Mouse (Mus musculus) colon, adult 2 months (tissue): ENCODE results near the gene Olfr584. TPM values are rescaled to one million over a fixed set of nuclear protein-coding genes. Genes with fewer than 3 reads are reported as not detected.

Experiments
- polyA plus RNA-seq: library from polyadenylated mRNA; depleted of rRNA; stranded (reverse); fragments of >200 nt; gene quantifications from 2 replicates; pipeline ENCODE4 v1.2.3, GENCODE M21; 2012; rRNA removed

Olfr584 gene
- not detected in 2 replicates for polyA plus RNA-seq

DNA sequence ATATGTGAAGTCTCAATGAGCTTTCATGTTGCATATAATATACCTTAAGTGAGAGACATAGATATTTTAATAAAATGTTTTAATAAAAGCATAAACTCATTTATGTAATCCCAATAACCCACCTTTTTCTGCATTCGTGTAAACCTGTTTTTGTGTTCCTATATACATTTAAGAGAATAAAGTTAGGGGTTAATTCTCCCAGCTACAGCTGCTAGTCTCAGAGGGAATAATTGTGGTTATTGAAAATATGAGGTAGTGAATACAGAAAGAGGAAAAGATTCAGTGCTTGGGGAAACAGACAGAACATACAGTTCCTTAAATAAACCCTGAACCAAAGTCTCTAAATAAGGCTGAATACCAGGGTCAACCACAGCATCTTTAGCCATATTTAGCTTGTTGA, at the start of gene Olfr584:
Gene Olfr584 (plus strand): TSS at position 301 of the 400 bp plus-strand sequence.

DNA sequence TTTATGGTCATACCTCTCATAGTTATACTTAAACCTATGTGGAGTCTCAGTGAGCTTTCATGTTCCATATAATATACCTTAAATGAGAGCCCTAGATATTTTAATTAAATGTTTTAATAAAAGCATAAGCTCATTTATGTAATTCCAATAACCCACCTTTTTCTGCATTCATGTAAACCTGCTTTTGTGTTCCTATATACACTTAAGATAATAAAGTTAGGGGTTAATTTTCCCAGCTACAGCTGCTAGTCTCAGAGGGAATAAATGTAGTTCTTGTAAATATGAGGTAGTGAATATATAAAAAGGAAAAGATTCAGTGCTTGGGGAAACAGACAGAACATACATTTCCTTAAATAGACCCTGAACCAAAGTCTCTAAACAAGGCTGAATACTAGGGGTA, 44.0 kb upstream of the Olfr584 start, which contains the start of gene Olfr582:
Gene Olfr582 (plus strand): TSS at position 301 of the 400 bp plus-strand sequence.

DNA sequence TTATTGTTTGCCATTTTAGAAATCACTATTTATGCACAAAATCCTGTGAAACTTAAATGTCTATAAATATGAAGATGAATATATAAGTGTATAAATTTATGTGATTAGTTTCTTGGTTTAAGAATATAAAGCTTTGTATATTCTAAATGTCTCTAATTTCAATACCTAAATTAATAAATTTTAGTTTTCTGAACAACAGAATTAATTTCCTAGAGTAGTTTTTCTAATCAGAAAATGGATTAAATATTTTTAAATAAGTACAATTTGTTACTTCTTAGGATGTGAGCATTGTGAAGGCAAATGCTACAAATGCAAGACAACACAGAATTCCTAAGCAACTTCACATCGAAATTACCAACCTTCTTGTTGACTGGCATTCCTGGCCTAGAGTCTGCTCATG, 30.7 kb upstream of the Olfr584 start, which contains the start of gene Olfr583:
Gene Olfr583 (plus strand): TSS at position 301 of the 400 bp plus-strand sequence.

DNA sequence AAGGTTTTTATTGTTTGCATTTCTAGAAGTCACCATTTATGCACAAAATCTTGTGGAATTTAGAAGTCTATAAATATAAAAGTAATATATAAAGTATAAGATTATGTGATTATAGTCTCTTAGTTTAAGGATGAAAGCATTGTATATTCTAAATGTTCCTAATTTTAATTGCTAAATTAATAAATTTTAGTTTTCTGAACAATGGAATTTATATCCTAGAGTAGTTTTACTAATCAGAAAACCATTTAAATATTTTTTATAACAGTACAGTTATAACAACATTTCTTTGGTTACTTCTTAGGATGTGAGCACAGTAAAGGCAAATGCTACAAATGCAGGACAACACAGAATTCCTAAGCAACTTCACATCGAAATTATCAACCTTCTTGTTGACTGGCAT, 15.7 kb downstream of the Olfr584 start, which contains the start of gene Olfr585:
Gene Olfr585 (plus strand): TSS at position 301 of the 400 bp plus-strand sequence.

DNA sequence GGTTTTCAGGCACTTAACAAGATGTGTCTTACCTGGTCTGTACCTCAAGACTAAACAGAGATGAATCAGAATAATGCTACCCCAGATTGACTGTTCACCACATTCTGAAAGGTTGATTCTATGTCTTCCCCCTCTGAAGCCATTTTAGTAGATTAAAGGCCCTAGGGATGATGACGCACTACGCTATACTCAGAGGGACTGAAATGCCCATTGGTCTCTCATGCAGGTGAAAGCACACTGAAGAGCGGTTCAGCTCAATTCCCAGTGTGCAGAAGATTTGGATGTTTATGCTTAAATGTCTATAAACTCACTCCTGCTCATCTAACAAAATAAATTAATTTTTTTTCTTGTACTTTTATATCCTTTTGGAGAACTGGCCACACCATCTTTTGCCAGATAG, 43.9 kb downstream of the Olfr584 start, which contains the start of gene Olfr586:
Gene Olfr586 (minus strand): TSS at position 101 of the 400 bp plus-strand sequence.

Other genes with a start within 250 kb of the Olfr584 start
- gene Olfr566, start 223.1 kb upstream of the Olfr584 start, polyA plus RNA-seq: not detected in 2 replicates
- gene Olfr568, start 204.8 kb upstream of the Olfr584 start, polyA plus RNA-seq: not detected in 2 replicates
- not detected in 2 replicates for gene Olfr569, start 191.0 kb upstream of the Olfr584 start, polyA plus RNA-seq
- gene Olfr570, start 187.3 kb upstream of the Olfr584 start, polyA plus RNA-seq: not detected in 2 replicates
- not detected in 2 replicates for gene Olfr571, start 164.3 kb upstream of the Olfr584 start, polyA plus RNA-seq
- gene Olfr572, start 157.5 kb upstream of the Olfr584 start, polyA plus RNA-seq: not detected in 2 replicates
- not detected in 2 replicates for gene Olfr573-ps1, start 139.3 kb upstream of the Olfr584 start, polyA plus RNA-seq
- gene Olfr574, start 133.4 kb upstream of the Olfr584 start, polyA plus RNA-seq: not detected in 2 replicates
- gene Olfr575, start 123.1 kb upstream of the Olfr584 start, polyA plus RNA-seq: not detected in 2 replicates
- gene Olfr576, start 119.2 kb upstream of the Olfr584 start, polyA plus RNA-seq: not detected in 2 replicates
- gene Olfr577, start 105.9 kb upstream of the Olfr584 start, polyA plus RNA-seq: not detected in 2 replicates
- gene Olfr578, start 92.6 kb upstream of the Olfr584 start, polyA plus RNA-seq: not detected in 2 replicates
- not detected in 2 replicates for gene Olfr582, start 43.9 kb upstream of the Olfr584 start, polyA plus RNA-seq
- gene Olfr583, start 30.6 kb upstream of the Olfr584 start, polyA plus RNA-seq: not detected in 2 replicates
- gene Olfr585, start 15.8 kb downstream of the Olfr584 start, polyA plus RNA-seq: not detected in 2 replicates
- not detected in 2 replicates for gene Olfr586, start 43.8 kb downstream of the Olfr584 start, polyA plus RNA-seq
- not detected in 2 replicates for gene Olfr588-ps1, start 59.0 kb downstream of the Olfr584 start, polyA plus RNA-seq
- not detected in 2 replicates for gene Olfr589, start 74.5 kb downstream of the Olfr584 start, polyA plus RNA-seq
- not detected in 2 replicates for gene Olfr591, start 96.5 kb downstream of the Olfr584 start, polyA plus RNA-seq
- not detected in 2 replicates for gene Olfr592, start 102.9 kb downstream of the Olfr584 start, polyA plus RNA-seq
- not detected in 2 replicates for gene Olfr593, start 130.0 kb downstream of the Olfr584 start, polyA plus RNA-seq
- gene Olfr594, start 135.1 kb downstream of the Olfr584 start, polyA plus RNA-seq: not detected in 2 replicates
- gene Usp17ld, start 170.6 kb downstream of the Olfr584 start, polyA plus RNA-seq: not detected in 2 replicates
- gene Olfr596, start 223.8 kb downstream of the Olfr584 start, polyA plus RNA-seq: not detected in 2 replicates
- not detected in 2 replicates for gene Olfr597, start 234.4 kb downstream of the Olfr584 start, polyA plus RNA-seq
- gene Olfr598, start 241.7 kb downstream of the Olfr584 start, polyA plus RNA-seq: not detected in 2 replicates